Mouse (Mus musculus) brain, embryonic 14.5 days (tissue): ENCODE results near the gene Rab33b.

Source experiments
- CTCF ChIP-seq: fragments of 200-500 bp; IDR thresholded peaks from 2 replicates; pipeline ENCODE4 v1.5.1; 2012; ENCODE audit warnings: inconsistent platforms, mild to moderate bottlenecking, moderate library complexity, borderline replicate concordance; ENCODE audit not compliant: insufficient read depth, insufficient read length; ENCODE audit errors: extremely low read depth
- POLR2A ChIP-seq: fragments of 200-500 bp; IDR thresholded peaks from 2 replicates; pipeline ENCODE4 v1.6.1; 2012; ENCODE audit warnings: mild to moderate bottlenecking, inconsistent platforms, borderline replicate concordance; ENCODE audit not compliant: poor library complexity, insufficient read depth, insufficient read length, severe bottlenecking; ENCODE audit errors: extremely low read depth

DNA sequence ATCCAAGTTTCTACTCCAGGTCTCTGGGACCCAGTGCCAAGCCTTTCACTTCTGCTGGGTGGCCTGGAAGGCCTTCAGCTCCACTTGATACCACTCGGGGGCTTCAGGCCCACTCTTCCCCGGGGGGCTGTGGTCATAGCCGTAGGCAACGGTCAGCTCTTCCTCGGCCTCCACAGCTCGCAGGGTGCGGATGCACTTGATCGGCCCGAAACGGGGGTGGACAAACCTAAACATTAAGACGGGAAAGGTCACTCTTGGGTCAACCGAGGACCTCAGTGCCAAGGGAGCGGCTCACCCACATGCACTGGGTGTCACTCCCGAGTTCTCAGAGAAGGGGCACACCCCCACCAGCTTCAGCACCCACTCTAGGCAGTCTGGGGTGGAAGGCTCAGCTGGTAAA, 37.5 kb downstream of the Rab33b start:
- no peak for TF ChIP-seq CTCF
- no peak for TF ChIP-seq POLR2A
